Mouse (Mus musculus) lung, postnatal 0 days (tissue): ENCODE data around the gene Gnaq.

ENCODE experiments used
- CTCF ChIP-seq: IDR thresholded peaks from 2 replicates; pipeline ENCODE4 v1.5.1; 2016; ENCODE audit warnings: antibody characterized with exemption, mild to moderate bottlenecking
- EP300 ChIP-seq: IDR thresholded peaks from 2 replicates; pipeline ENCODE4 v1.6.1; 2016; ENCODE audit warnings: antibody characterized with exemption, mild to moderate bottlenecking, control low read depth

DNA sequence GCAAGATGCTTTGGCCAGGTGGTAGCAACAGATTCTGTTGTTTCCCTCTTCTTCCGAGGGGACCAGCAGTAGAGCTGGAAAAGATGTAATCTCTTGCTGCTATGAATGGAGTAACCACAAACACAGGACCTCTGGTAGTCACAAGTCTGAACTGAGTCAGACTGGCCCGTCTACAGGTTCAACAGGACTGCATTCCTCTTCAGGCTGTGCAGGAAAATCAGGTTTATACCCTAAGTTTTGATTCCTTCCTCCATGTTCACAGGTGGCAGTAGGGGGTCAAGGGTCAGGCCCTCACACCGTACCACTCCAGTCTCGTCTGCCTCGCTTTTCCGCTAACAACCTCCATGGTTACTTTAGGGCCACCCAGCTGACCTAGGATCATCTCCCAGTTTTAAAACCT lies 137.6 kb downstream of the Gnaq start:
- TF ChIP-seq CTCF (no peak), EP300 (no peak)
